Mouse (Mus musculus) left cerebral cortex, postnatal 14 days (tissue): Measurements from ENCODE around the gene Pbxip1. TPM values are rescaled to one million over a fixed set of nuclear protein-coding genes. Genes with fewer than 3 reads are reported as not detected.

Source experiments
- total RNA-seq, 2 experiments: library from RNA; stranded (reverse); gene quantifications; 2 replicates each; pipeline ENCODE4 v1.2.3; 2021

The Pbxip1 gene
- total RNA-seq, 2 experiments from 2014 or later: 39.5 to 40.3 TPM

Other genes with a start within 250 kb of the Pbxip1 start
- gene Gba, start 233.8 kb upstream of the Pbxip1 start, total RNA-seq: 10 to 100 TPM; 63.4 to 66.7 TPM
- gene Thbs3, start 221.5 kb upstream of the Pbxip1 start, total RNA-seq: 10 to 100 TPM; 23.5 to 27.0 TPM
- gene Mtx1, start 209.6 kb upstream of the Pbxip1 start, total RNA-seq: 100 to 1,000 TPM in 1 of 2 experiments, 10 to 100 TPM in 1; 96.9 to 107 TPM
- gene Muc1, start 207.6 kb upstream of the Pbxip1 start, total RNA-seq: 1 to 10 TPM in 1 of 2 experiments, under 1 TPM in 1; 0.42 to 1.0 TPM
- 10 to 100 TPM; 74.5 to 86.3 TPM for gene Krtcap2, start 190.7 kb upstream of the Pbxip1 start, total RNA-seq
- 100 to 1,000 TPM; 102 to 105 TPM for gene Trim46, start 190.4 kb upstream of the Pbxip1 start, total RNA-seq
- 10 to 100 TPM; 50.8 to 53.0 TPM for gene Dpm3, start 177.3 kb upstream of the Pbxip1 start, total RNA-seq
- 10 to 100 TPM; 25.7 to 30.5 TPM for gene Slc50a1, start 166.1 kb upstream of the Pbxip1 start, total RNA-seq
- gene Efna1, start 155.6 kb upstream of the Pbxip1 start, total RNA-seq: 1 to 10 TPM; 4.0 to 5.9 TPM
- 10 to 100 TPM; 48.5 to 49.6 TPM for gene Efna3, start 113.7 kb upstream of the Pbxip1 start, total RNA-seq
- gene Efna4, start 98.7 kb upstream of the Pbxip1 start, total RNA-seq: under 1 TPM; 0.29 to 0.61 TPM
- 10 to 100 TPM; 95.0 TPM for gene Adam15, start 86.7 kb upstream of the Pbxip1 start, total RNA-seq
- gene Dcst2, start 74.7 kb upstream of the Pbxip1 start, total RNA-seq: under 1 TPM; 0.34 to 0.35 TPM
- gene Dcst1, start 71.5 kb upstream of the Pbxip1 start, total RNA-seq: under 1 TPM in 1 of 2 experiments, not detected in 1; 0.23 TPM
- 1 to 10 TPM; 8.0 to 9.1 TPM for gene Zbtb7b, start 41.9 kb upstream of the Pbxip1 start, total RNA-seq
- gene Lenep, start 33.9 kb upstream of the Pbxip1 start, total RNA-seq: 1 to 10 TPM; 1.6 to 4.0 TPM
- gene Flad1, start 24.8 kb upstream of the Pbxip1 start, total RNA-seq: 10 to 100 TPM; 30.6 to 31.4 TPM
- 1 to 10 TPM; 3.5 to 4.0 TPM for gene Cks1b, start 18.3 kb upstream of the Pbxip1 start, total RNA-seq
- gene Shc1, start 18.3 kb upstream of the Pbxip1 start, total RNA-seq: 10 to 100 TPM; 12.6 to 14.5 TPM
- 10 to 100 TPM; 52.7 to 60.6 TPM for gene Pygo2, start 6.5 kb upstream of the Pbxip1 start, total RNA-seq
- 10 to 100 TPM; 33.6 to 36.8 TPM for gene Pmvk, start 17.8 kb downstream of the Pbxip1 start, total RNA-seq
- gene Kcnn3, start 83.5 kb downstream of the Pbxip1 start, total RNA-seq: 10 to 100 TPM; 21.7 to 22.3 TPM